Mouse (Mus musculus) E14TG2a.4 (cell line): ENCODE data around the gene Alox12b.

Source experiments
- CTCF ChIP-seq: conservative IDR thresholded peaks from 2 replicates; pipeline ENCODE4 v1.5.1; 2014; ENCODE audit warnings: low read length
- NANOG ChIP-seq: IDR thresholded peaks from 2 replicates; pipeline ENCODE4 v1.6.1; 2014; ENCODE audit warnings: borderline replicate concordance, low read length, mixed read lengths
- POU5F1 ChIP-seq: IDR thresholded peaks from 2 replicates; pipeline ENCODE4 v1.6.1; 2014; ENCODE audit warnings: low read length, borderline replicate concordance

DNA sequence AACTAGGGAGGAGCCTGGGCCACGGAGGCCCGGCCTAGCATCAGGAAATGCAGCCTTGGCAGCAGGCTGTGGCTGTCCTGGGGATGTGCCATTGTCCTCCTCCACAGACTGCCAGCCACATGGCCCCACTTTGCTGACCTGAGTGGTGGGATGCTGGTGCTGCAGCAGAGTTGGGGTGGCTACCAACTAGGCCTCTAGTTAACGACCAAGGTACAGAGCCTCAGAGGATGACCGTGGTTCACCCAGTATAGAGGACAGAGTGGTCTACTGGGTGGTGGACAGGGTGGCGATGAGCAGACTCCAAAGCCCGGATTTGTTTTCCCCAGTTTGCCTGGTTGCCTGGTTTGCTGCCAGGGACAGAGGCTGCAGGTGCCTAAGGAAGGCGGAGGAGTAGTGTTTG, 17.9 kb downstream of the Alox12b start:
- TF ChIP-seq NANOG (no peak), CTCF (no peak), POU5F1 (no peak)
